Comparison of ENCODE assay signal across 9 mouse cellular contexts in genomic region chr9:120493781-120494180, GRCm38 (mm10). TPM values are rescaled to one million over a fixed set of nuclear protein-coding genes. Genes with fewer than 3 reads are reported as not detected.
A peak's percentile ranks its signal among the peaks of the same experiment; 100 is the strongest.
DNase-seq lines count a peak whose midpoint lies in the region; ATAC-seq and TF ChIP-seq lines count a peak whose summit lies in the region.
"Had no signal": no experiment of that assay in that cellular context is flagged by ENCODE, and none has a peak within 500 bp of the region (broad histone marks: within the 10 kb centered on the region; RNA-seq: fewer than 3 reads in every experiment).

No protein-coding gene starts in this region.

- no peak for TF ChIP-seq POLR2A in embryonic fibroblast, embryonic 13.5 days (IDR thresholded peaks at IDR 0.05; ENCODE audit: low read depth, low read length)

- H3K9me3 ChIP-seq in limb, embryonic 13.5 days = no peaks in the 10 kb centered on the region
- H3K9me3 ChIP-seq in neural tube, embryonic 15.5 days (replicated peaks) = no peaks in the 10 kb centered on the region

- H3K4me2 ChIP-seq in limb, embryonic 13.5 days (replicated peaks) = peak overlapping the region; percentile 88
- peak overlapping the region; percentile 83 for H3K4me2 ChIP-seq in neural tube, embryonic 15.5 days

- 0 out of 2 replicates have a peak, but pooled peaks cover 2% of the 10 kb centered on the region for H3K4me1 ChIP-seq in embryonic fibroblast, embryonic 13.5 days (ENCODE audit: control insufficient read depth, insufficient read depth, low read length)
- peaks cover 18% of the 10 kb centered on the region for H3K4me1 ChIP-seq in limb, embryonic 13.5 days
- peaks cover 24% of the 10 kb centered on the region for H3K4me1 ChIP-seq in neural tube, embryonic 15.5 days

- peak overlapping the region; percentile 98 for H3K4me3 ChIP-seq in layer of hippocampus, adult 2 months
- peak overlapping the region; percentile 98 for H3K4me3 ChIP-seq in embryonic fibroblast, embryonic 13.5 days (ENCODE audit: insufficient read depth, low read length)
- peak overlapping the region; percentile 87 for H3K4me3 ChIP-seq in limb, embryonic 13.5 days
- H3K4me3 ChIP-seq in neural tube, embryonic 15.5 days (replicated peaks) = peak overlapping the region; percentile 95

- H3K27me3 ChIP-seq in limb, embryonic 13.5 days = no peaks in the 10 kb centered on the region
- H3K27me3 ChIP-seq in neural tube, embryonic 15.5 days (replicated peaks) = no peaks in the 10 kb centered on the region

- 66% methylated on average over 12 of the region's 12 CpGs for WGBS in limb, embryonic 13.5 days
- 73% methylated on average over 12 of the region's 12 CpGs for WGBS in neural tube, embryonic 15.5 days

- H3K27ac ChIP-seq in layer of hippocampus, adult 2 months = peak overlapping the region; percentile 68
- no peak overlapping the region for H3K27ac ChIP-seq in embryonic fibroblast, embryonic 13.5 days (ENCODE audit: insufficient read depth, low read length)
- no peak overlapping the region for H3K27ac ChIP-seq in limb, embryonic 13.5 days
- no peak overlapping the region for H3K27ac ChIP-seq in neural tube, embryonic 15.5 days (replicated peaks)

- no peak for ATAC-seq in limb, embryonic 13.5 days (ENCODE audit: low FRiP score, low read depth)
- no peak for ATAC-seq in neural tube, embryonic 15.5 days (ENCODE audit: low FRiP score)

- H3K9ac ChIP-seq in limb, embryonic 13.5 days = peak overlapping the region; percentile 98
- peak overlapping the region; percentile 98 for H3K9ac ChIP-seq in neural tube, embryonic 15.5 days (replicated peaks)

- no peak for DNase-seq in layer of hippocampus, adult 2 months (ENCODE audit: low spot score in 2 of 2)
- DNase-seq in layer of hippocampus, postnatal 25 days (ENCODE audit: extremely low spot score in 1 of 2, low spot score in 1 of 2) = no peak
- DNase-seq in layer of hippocampus, adult 9-11 months = no peak
- DNase-seq in frontal cortex, postnatal 14 days (ENCODE audit: low spot score in 2 of 2) = no peak
- no peak for DNase-seq in kidney, postnatal 4 days

- no peak for TF ChIP-seq CTCF in layer of hippocampus, adult 2 months (conservative IDR thresholded peaks at IDR 0.05)
- no peak for TF ChIP-seq CTCF in embryonic fibroblast, embryonic 13.5 days (IDR thresholded peaks at IDR 0.05; ENCODE audit: borderline replicate concordance, insufficient read depth, low read length)

- peaks cover 25% of the 10 kb centered on the region for H3K36me3 ChIP-seq in limb, embryonic 13.5 days
- peaks cover 20% of the 10 kb centered on the region for H3K36me3 ChIP-seq in neural tube, embryonic 15.5 days

RNA-seq across cellular contexts. Expression of gene Eif1b, which starts 1.7 kb away (rescaled TPM):
- total RNA-seq in layer of hippocampus, adult 2 months (2021) = 100 to 1,000 TPM; 203 to 206 TPM
- total RNA-seq in layer of hippocampus, postnatal 25 days (2021) = 100 to 1,000 TPM; 195 to 213 TPM
- polyA plus RNA-seq in embryonic fibroblast, embryonic 13.5 days (2011; ENCODE audit: insufficient read length, low read depth, missing spikeins) = 44.5 and 47.8 TPM in 2 replicates
- 214 and 224 TPM in 2 replicates for polyA plus RNA-seq in limb, embryonic 13.5 days (2015; fragmentation: Nextera tagmentation; extraction: Ambion mirVana)
- polyA plus RNA-seq in neural tube, embryonic 15.5 days (2015; fragmentation: Nextera tagmentation; extraction: Ambion mirVana) = 297 and 338 TPM in 2 replicates

RNA-seq across cellular contexts. Expression of gene Entpd3, which starts 45.8 kb away (rescaled TPM):
- total RNA-seq in layer of hippocampus, adult 2 months (2021) = 1 to 10 TPM; 7.6 to 7.7 TPM
- 1 to 10 TPM; 6.1 to 6.6 TPM for total RNA-seq in layer of hippocampus, postnatal 25 days (2021)
- polyA plus RNA-seq in embryonic fibroblast, embryonic 13.5 days (2011; ENCODE audit: insufficient read length, low read depth, missing spikeins) = 0.57 and 4.3 TPM in 2 replicates
- polyA plus RNA-seq in limb, embryonic 13.5 days (2015; fragmentation: Nextera tagmentation; extraction: Ambion mirVana) = 1.3 and 2.2 TPM in 2 replicates
- polyA plus RNA-seq in neural tube, embryonic 15.5 days (2015; fragmentation: Nextera tagmentation; extraction: Ambion mirVana) = 4.8 and 5.0 TPM in 2 replicates
- total RNA-seq: common myeloid progenitor, adult 5-6 weeks had no signal
